Mouse (Mus musculus) ES-Bruce4 (cell line): ENCODE measurements around the gene Galnt6.

ENCODE experiments used
- CTCF ChIP-seq: IDR thresholded peaks from one replicate; pipeline ENCODE4 v1.8.1; 2011; ENCODE audit warnings: low read depth, low read length
- POLR2A ChIP-seq: IDR thresholded peaks from one replicate; pipeline ENCODE4 v1.8.1; 2011; ENCODE audit warnings: low read length; ENCODE audit not compliant: insufficient read depth

GRCm38 (mm10) chr15:100691990-100692389, 37.2 kb downstream of the Galnt6 start:
- TF ChIP-seq POLR2A (no peak), CTCF (no peak)
